Mouse (Mus musculus) olfactory bulb, adult 2 months (tissue): Measurements from ENCODE around the gene Efcab6.

Source experiments
- CTCF ChIP-seq: fragments of 200-500 bp; IDR thresholded peaks from 2 replicates; pipeline ENCODE4 v1.5.1; 2012; ENCODE audit warnings: low read depth, mild to moderate bottlenecking, low read length, moderate library complexity; ENCODE audit not compliant: insufficient read depth
- POLR2A ChIP-seq: fragments of 200-500 bp; IDR thresholded peaks from 2 replicates; pipeline ENCODE4 v1.6.1; 2012; ENCODE audit warnings: mild to moderate bottlenecking, low read depth, low read length, moderate library complexity; ENCODE audit not compliant: insufficient read depth

DNA sequence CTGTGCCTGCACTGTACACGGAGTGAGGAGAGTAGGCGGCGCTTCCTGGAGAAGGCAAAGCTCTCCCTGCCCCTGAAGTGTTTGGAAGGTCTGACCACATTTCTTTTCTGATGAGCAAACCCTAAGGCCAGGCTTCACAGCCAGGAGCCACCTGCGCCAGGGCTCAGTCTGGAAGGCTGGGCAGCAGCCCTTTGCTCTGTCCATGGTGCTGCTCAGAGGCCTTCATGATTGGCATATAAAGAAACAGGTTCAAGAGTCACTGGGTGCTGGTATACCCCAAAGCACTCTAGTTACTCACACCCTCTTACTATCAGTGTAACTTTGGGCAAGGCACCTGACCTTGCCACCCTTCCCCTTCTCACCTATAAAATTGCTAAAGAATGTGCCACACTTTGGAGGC is 140.5 kb downstream of the Efcab6 start:
- no peak for TF ChIP-seq CTCF
- no peak for TF ChIP-seq POLR2A
